Mouse (Mus musculus): ENCODE measurements around the gene Derl3.

The Derl3 gene

GRCm38 (mm10) chr10:75913013-75913589 is 19.9 kb downstream of the Derl3 start:
- DNase-seq (ENCODE audit: low spot score in 2 of 2), result no peak

- DNase-seq (ENCODE audit: low spot score in 2 of 2), result no peak
These were observed 22.3 kb downstream of the Derl3 start for GRCm38 (mm10) chr10:75915557-75915956.

- no peak for DNase-seq (ENCODE audit: low spot score in 2 of 2)
These were observed 23.6 kb downstream of the Derl3 start for GRCm38 (mm10) chr10:75916840-75917239.

GRCm38 (mm10) chr10:75919026-75919425 is 25.8 kb downstream of the Derl3 start:
- DNase-seq (ENCODE audit: low spot score in 2 of 2), result no peak

GRCm38 (mm10) chr10:75921026-75921725 is 28.0 kb downstream of the Derl3 start, which contains the start of gene Smarcb1:
Gene Smarcb1, minus strand, starts transcription at chr10:75921617.
- DNase-seq (ENCODE audit: low spot score in 2 of 2), result peak; percentile 89 to 94

- no peak for DNase-seq (ENCODE audit: low spot score in 2 of 2)
These were observed 28.7 kb downstream of the Derl3 start for GRCm38 (mm10) chr10:75921726-75922560.

GRCm38 (mm10) chr10:75924324-75924723 is 31.1 kb downstream of the Derl3 start:
- DNase-seq (ENCODE audit: low spot score in 2 of 2), result no peak

GRCm38 (mm10) chr10:75926396-75926795 is 33.2 kb downstream of the Derl3 start:
- DNase-seq (ENCODE audit: low spot score in 2 of 2), result no peak

GRCm38 (mm10) chr10:75930304-75930703 is 37.1 kb downstream of the Derl3 start:
- no peak for DNase-seq (ENCODE audit: low spot score in 2 of 2)

GRCm38 (mm10) chr10:75931311-75931710 is 38.1 kb downstream of the Derl3 start:
- no peak for DNase-seq (ENCODE audit: low spot score in 2 of 2)

- no peak for DNase-seq (ENCODE audit: low spot score in 2 of 2)
These were observed 39.0 kb downstream of the Derl3 start for GRCm38 (mm10) chr10:75932081-75932678.

- DNase-seq (ENCODE audit: low spot score in 2 of 2), result no peak
These were observed 39.7 kb downstream of the Derl3 start, which contains the start of gene Chchd10 for GRCm38 (mm10) chr10:75932891-75933290. Gene Chchd10, plus strand, starts transcription at chr10:75933130.

- DNase-seq (ENCODE audit: low spot score in 2 of 2), result no peak
These were observed 41.8 kb downstream of the Derl3 start for GRCm38 (mm10) chr10:75934991-75935390.

- peak; percentile 57 to 66 for DNase-seq (ENCODE audit: low spot score in 2 of 2)
These were observed 42.7 kb downstream of the Derl3 start, which contains the start of gene Mmp11 for GRCm38 (mm10) chr10:75935680-75936541. Gene Mmp11, minus strand, starts transcription at chr10:75936496.

GRCm38 (mm10) chr10:75936909-75937667 is 43.9 kb downstream of the Derl3 start:
- no peak for DNase-seq (ENCODE audit: low spot score in 2 of 2)

- no peak for DNase-seq (ENCODE audit: low spot score in 2 of 2)
These were observed 44.8 kb downstream of the Derl3 start for GRCm38 (mm10) chr10:75937851-75938643.

- no peak for DNase-seq (ENCODE audit: low spot score in 2 of 2)
These were observed 46.4 kb downstream of the Derl3 start for GRCm38 (mm10) chr10:75939481-75940234.

- no peak for DNase-seq (ENCODE audit: low spot score in 2 of 2)
These were observed 47.3 kb downstream of the Derl3 start, which contains the start of gene Gm867 for GRCm38 (mm10) chr10:75940520-75940919. Gene Gm867, minus strand, starts transcription at chr10:75940672.

Data from frontal cortex, postnatal 14 days (tissue).